Mouse (Mus musculus): ENCODE data around the gene Pde4d. TPM values are rescaled to one million over a fixed set of nuclear protein-coding genes. Genes with fewer than 3 reads are reported as not detected.

Gene Pde4d
- total RNA-seq, 2 experiments from 2014 or later: 33.5 to 49.8 TPM

DNA sequence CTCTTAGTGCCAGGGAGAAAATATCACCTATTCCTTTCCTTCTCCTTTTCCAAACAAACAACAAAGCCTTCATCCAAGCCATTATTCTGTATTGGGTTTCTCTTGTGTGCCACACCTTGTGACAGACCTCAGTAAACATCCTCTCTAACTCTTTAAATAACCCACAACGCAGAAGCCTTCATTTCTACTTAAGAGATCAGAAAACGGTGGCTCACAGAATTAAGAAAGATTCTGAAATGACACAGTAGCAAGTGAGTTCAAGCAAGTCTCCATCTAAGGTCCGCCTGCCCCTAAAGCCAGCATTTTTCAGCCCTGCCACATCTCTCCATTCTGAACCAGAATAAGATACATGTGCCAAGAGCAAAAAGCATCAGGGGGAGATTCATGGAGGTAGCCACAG lies 1370.4 kb downstream of the Pde4d start:
- ATAC-seq (replicated peaks; ENCODE audit: poor library complexity, severe bottlenecking): no peak

GRCm38 (mm10) chr13:109820866-109821265 lies 1371.1 kb downstream of the Pde4d start:
- no peak for ATAC-seq (replicated peaks; ENCODE audit: poor library complexity, severe bottlenecking)

DNA sequence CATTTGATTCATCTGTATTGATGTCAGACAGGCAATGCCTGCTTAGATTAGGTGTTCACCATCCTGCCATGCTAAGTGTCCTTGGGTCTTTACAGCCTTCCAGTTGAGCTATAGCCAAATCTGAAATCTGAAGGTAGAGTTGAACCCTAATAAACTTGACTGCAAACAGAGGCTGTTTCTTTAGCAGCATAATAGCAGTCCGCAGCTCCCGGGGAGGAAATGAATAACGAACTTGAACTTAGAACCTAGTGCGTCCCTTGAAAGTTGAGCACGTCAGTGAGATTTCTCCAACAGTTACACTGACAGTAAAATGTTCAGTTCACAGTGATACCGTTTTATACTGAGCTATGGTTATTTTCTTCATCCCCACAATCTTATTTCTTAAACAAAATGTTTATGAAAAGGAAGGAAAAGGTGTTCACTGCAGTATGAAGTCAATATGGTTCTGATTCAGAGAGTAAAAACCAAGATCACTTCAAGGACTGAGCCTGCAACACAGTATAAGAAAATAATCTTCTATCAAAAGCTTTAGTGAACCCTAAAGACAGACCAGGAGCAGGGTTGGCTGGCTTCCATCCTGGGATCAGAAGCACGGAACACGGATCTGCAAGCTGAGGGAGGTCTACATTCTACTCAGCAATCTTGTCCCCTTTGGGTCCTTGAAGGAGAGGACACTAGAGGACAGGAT lies 1372.1 kb downstream of the Pde4d start:
- peak; percentile 26 for ATAC-seq (replicated peaks; ENCODE audit: poor library complexity, severe bottlenecking)

DNA sequence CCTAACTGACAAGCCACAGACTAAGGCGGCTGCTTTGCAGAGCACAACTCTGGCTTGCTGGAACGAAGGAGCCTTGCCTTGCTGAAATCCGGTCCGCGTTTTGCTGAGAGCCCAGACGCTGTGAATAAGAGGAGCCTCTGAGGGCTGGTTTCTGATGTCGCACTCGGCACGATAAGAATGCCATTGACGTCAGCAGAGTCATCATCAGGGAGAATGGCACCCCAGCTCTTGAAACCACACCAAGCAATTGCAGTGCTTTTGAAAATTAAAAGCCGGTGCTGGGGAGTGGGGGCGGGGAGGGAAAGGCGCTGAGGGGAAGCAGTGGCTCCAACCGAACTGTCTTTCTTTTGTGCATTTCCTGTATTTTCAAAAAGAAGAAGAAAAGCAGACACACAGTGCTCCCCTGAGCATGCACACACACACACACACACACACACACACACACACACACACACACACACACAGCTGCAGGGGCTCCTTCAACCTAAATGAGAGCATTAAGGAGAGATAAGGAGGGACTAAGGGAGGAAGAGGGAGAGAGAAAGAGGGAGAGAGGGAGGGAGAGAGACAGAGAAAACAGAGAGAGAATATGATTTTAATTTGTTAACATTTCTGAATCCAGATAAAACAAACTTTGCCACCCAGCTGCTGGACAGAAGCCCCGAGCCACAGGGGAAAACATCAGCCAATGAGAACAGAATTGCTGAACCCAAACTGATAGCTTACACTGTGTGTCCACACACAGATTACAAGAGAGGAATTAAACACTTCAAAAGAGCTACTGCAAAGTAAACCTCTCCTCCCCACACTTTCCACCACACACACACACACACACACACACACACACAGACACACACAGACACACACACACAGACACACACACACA lies 1372.9 kb downstream of the Pde4d start:
- peak; percentile 97 for ATAC-seq (replicated peaks; ENCODE audit: poor library complexity, severe bottlenecking)

DNA sequence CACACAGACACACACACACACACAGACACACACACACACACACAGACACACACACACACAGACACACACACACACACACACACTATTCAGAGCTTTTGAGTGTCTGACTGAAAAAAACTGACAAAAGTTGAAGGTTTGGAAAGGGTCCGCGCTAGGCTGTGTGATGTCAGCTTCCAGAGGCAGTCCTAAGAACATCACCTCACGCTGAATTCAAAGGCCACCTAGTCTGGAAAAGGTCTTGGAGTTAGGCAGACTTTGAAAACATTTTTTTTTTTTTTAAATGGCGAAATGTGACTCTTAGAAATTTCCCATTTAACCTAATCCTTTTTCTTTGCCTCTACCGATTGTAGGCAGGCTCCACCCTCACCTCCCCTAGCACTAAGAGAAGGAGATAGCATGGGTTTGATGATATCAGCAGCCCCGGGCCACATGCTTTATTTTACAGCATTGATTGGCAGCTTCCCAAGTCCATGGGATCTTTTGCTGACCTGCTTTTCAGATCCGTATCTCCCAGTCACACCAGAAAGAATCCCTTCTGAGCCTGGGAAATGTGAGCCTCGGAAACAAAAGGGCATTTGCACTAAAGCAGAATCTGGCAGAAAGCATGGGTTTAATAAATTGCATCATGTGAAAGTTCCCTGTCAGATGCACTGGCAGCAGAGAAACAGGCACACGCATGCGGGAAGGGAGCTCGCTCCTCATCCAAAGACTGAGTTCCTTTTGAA lies 1373.7 kb downstream of the Pde4d start:
- no peak for ATAC-seq (replicated peaks; ENCODE audit: poor library complexity, severe bottlenecking)

- no peak for ATAC-seq (replicated peaks; ENCODE audit: poor library complexity, severe bottlenecking)
Observed at GRCm38 (mm10) chr13:109825891-109826290, 1376.1 kb downstream of the Pde4d start.

- ATAC-seq (replicated peaks; ENCODE audit: poor library complexity, severe bottlenecking): no peak
Observed at GRCm38 (mm10) chr13:109827341-109827740, 1377.6 kb downstream of the Pde4d start.

DNA sequence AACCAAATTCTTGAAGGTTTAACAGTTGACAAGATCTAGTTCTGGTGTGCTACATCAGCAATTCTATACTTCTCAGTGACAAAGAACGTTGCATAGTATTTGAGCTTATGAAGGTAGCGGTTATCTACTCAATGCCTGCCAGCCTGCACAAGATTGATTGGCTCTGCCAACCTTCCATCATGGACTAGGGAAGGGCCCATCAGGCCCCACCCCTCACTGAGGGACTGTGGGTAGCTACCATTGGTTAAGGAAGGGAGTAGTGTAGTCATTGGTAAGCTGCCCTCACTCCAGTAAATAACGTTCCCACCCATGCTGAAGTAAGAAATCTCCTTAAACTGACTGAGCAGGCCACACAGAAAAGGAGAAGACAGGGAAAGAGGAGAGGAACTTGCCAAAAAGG lies 1378.2 kb downstream of the Pde4d start:
- ATAC-seq (replicated peaks; ENCODE audit: poor library complexity, severe bottlenecking): peak; percentile 48

DNA sequence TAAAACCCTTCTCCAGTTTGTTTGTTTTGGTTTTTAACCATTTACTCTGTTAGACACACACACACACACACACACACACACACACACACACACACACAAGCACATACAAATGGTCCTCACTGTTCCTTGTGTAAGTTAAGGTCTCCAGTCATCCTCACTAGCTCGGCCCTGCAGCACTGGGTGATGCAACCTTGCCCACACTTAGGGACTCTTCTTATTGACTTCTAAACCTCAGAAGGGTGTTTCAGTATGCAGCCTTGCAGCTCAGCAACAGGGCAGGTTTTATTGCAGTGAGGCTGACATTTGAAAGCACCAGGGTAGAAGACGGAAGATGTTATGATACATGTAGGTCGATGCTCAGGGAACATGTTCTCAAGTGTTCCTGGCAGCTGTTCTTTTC lies 1379.7 kb downstream of the Pde4d start:
- no peak for ATAC-seq (replicated peaks; ENCODE audit: poor library complexity, severe bottlenecking)

DNA sequence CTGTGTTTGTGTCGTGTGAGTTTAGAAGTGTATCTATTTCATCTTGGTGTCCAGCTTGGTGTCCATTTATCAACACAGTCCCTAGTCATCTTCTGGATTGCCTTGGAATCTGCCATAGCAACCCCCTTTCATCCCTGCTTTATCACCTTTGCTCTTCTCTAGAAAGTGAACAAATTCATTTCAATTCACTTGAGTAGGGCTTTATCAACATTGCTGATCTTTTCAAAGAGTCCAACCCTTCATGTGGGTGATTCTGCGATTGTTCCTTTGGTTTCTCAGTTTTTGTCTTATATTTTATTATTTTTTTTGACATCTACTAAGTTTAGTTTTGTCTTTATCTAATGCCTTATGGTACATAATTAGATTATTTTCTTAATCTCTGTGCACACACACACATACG lies 1385.2 kb downstream of the Pde4d start:
- ATAC-seq (replicated peaks; ENCODE audit: poor library complexity, severe bottlenecking): no peak

DNA sequence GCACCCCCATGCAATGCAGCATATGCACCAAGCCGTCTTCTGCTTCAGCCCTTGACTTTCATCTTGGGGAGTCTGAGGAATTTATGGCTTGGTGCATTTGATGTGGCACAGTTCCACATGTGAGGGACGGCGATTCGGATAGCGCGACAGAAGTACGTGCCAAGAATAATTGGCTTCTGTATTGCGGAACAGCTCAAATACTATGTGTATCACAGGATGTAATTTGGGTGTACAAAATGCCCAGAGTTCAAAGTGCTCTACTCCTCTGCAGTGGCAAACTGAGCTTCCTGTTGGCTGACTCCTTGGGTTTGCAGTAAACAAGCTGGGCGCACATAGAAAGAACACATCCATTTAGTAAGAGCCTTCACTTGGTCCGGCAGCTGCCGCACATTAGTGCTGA lies 1387.7 kb downstream of the Pde4d start:
- ATAC-seq (replicated peaks; ENCODE audit: poor library complexity, severe bottlenecking): no peak

GRCm38 (mm10) chr13:109837921-109838320 lies 1388.2 kb downstream of the Pde4d start:
- ATAC-seq (replicated peaks; ENCODE audit: poor library complexity, severe bottlenecking): peak; percentile 9; the same call in 1 of the 2 replicates

GRCm38 (mm10) chr13:109840251-109840650 lies 1390.5 kb downstream of the Pde4d start:
- no peak for ATAC-seq (replicated peaks; ENCODE audit: poor library complexity, severe bottlenecking)

- ATAC-seq (replicated peaks; ENCODE audit: poor library complexity, severe bottlenecking): no peak
Observed at GRCm38 (mm10) chr13:109841140-109841822, 1391.5 kb downstream of the Pde4d start.

DNA sequence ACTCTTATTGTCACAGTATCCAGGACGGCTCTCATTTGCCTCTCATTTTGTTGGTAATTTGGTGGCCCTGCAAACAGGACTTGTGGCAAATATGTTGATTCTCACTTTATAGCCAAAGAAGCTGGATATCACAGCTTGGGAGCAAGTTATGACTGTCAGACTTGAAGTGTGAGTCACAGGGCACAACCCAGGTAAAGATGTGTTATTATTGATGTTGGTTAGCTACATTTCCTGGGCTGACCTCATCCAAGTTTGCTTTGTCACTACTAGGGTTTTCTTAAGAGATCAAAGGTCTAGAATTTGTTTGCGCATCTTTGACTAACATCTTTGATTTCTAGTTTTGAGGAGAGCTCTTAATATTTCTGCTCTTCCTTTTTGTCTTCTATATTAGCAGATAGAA lies 1393.2 kb downstream of the Pde4d start:
- no peak for ATAC-seq (replicated peaks; ENCODE audit: poor library complexity, severe bottlenecking)

DNA sequence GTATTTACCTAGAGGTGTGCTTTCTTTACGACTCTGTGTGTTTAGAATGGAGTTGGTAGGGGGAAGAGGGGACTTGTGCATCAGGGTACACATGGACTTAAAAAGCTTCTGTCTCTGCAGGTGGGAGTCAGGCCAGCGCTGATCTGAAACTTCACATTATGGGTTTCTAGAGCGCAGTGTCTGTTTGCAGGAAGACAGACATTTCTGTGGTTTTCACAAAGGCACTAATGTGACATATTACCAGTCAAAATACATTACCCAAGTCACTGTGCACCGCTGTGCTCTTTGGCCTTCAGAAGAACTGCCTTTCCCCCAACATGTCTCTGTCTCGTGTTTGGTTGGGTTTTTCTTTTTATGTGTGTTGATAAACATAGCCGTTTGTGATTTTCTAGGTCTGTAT lies 1395.1 kb downstream of the Pde4d start:
- no peak for ATAC-seq (replicated peaks; ENCODE audit: poor library complexity, severe bottlenecking)

DNA sequence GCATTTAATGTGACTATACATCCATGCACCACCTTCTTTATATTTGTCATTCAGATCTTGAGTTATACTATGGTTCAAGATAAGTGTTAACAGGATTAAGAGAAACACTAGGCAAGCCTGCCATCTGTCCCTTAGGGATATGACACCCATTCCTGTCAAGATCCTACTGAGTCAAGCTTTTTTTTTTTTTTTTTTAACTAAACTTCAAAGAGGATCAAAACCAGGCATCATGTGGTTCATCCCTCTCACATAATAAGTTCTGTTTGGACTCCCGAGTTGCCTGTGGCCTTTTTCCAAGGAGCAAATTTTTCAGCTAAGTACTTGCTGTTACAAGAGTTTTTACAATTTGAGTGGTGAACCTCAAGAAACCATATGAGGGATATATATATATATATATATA lies 1414.1 kb downstream of the Pde4d start:
- no peak for ATAC-seq (replicated peaks; ENCODE audit: poor library complexity, severe bottlenecking)

DNA sequence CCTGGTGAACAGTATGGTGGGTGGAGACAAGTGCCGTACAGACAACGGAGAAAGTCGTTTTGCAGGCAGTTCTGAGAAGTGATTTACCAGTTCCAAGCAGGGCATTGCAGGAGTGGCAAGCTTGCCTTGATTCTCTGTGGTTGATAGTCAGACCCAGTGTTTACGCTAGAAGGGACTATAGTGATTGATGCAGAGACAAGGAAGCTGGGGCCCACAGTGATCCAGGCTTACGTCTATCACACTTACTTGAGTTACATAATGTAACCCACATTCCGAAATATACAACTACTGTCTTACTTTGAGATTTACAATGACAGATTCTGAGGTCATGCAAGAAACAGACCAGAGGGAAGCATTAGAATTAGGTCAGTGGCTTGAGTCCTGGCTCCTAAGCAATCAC lies 1414.6 kb downstream of the Pde4d start:
- ATAC-seq (replicated peaks; ENCODE audit: poor library complexity, severe bottlenecking): no peak

GRCm38 (mm10) chr13:109880392-109880791 lies 1430.6 kb downstream of the Pde4d start:
- ATAC-seq (replicated peaks; ENCODE audit: poor library complexity, severe bottlenecking): no peak

DNA sequence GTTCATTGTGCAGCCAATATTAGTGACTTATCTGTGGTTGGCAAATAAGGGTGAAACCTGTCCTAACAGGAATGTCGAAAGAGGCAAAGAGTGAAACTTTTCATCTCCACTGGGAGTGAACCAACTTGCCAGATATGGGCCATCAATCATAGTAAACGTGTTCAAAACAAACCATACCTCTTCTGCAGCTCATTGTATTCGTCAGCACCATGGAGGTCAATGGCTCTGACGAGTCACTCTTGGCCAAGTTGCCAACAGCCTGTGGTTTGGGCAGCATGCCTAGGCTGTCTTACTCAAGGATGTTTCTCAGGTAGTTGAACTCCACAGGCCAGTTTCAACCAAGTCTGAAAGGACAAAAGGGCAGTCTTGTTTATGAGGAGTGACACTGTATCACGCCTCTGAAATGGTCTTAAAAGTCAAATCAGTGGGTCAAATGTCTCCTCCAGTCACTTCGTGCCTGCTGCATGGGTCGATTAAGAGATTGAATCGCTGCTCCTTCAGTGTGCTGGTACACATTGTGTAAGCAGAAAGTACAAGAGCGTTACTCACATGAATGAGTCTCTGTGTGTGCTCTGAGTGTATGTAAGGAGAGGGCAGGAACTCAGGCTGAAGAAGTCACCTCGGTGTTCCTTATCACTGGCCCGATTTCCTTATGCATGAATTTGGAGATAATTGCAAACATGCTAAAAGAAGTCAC lies 1431.6 kb downstream of the Pde4d start:
- 0 out of 2 replicates have a peak, but pooled peaks have one; percentile 30 for ATAC-seq (replicated peaks; ENCODE audit: poor library complexity, severe bottlenecking)

Measured in granulocyte monocyte progenitor cell, adult 5-6 weeks (primary cell).